Mouse (Mus musculus) heart, postnatal 10 days (tissue): ENCODE measurements at regions not wholly inside any gene's neighbourhood (a gene's known extent, or its start where the extent isn't known, plus 50 kb on each side); places are given as distances from the start of the nearest gene placed in this dataset.

Experiments
- DNase-seq, 2 experiments: peaks; one replicate each; pipeline ENCODE4 v3.0.0; 2021
- intact Hi-C: fragments of 180-260 bp; cut with DNase I; formaldehyde crosslinking; loops from one replicate; pipeline ENCODE4 v1.15.1; 2025

DNA sequence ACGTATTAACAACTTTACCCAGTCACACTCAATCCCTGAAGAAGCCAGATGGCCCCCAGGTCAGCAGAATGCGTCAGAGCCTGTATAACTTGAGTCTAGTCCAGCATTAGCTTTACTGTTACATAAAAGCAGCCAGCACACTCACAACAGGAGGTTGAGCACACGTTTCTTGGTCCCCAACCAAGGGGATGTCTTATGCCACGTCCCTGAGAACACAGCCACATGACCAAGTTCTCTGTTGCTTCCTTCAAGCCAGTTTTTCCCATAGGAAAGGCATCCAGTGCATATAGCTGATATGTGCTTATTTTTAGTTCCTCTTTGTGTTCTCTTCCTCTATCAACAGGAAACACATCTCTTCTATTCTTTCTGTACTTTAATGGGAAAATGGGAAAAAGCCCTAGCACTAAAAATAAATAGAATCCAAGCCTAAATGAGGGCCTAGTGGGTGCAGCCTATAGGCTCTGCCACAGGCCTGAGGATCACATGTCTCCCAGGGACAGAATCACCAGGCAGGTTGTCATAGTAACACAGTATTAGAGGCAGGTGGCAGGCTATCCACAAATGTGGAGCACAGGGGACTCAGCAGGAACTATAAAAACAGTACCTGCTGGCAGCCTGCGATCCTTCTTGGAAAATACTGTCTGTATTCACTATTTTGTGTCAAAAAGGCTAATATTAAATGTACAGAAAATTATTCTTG is 160.1 kb downstream of the Tmem17 start:
- no peak for DNase-seq
- intact Hi-C loops: no loop called here

DNA sequence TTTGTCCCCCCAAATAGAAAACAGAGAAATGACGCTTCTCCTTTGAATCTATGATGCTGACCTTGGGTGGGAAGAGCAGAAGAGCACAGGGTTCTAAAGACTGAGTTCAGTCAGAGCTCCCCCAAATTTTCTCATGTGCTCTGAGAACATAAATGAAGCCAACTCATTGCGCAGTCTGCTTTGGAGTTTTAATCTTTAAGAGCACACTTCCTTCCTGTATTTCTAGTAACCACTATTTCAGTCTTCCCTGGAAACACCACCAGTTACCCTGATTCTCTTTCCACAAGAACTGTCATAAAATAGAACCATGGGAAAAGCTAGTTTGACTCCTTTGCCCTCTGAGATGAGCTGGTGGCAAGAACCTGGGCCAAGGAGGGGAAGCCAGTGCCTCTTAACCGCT is 163.2 kb downstream of the Tmem17 start:
- no peak for DNase-seq
- intact Hi-C loops: loop anchor here (5.0 kb wide), 2 partner anchors 43 to 282 kb away; no protein-coding TSS in a partner anchor

DNA sequence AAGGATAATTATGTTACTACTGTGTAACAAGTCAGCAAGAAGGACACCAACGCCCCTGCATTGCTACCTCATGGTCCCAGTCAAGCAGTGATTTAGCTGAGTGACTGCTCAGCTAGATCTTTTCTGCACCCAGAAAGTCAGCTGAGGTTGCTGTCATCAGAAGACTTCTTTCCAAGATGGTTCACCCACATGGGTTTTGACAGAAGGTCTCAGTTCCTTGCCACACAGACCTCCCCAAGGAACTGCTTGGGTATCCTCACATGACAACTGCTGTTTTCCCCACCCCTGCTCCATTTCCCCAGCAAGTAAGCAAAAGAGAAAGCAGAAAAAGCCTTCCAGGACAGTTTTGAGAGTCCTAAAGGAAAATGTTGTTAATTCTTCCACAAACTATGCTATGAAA is 163.9 kb downstream of the Tmem17 start:
- DNase-seq: no peak
- intact Hi-C loops: loop anchor here (5.0 kb wide), 2 partner anchors 43 to 282 kb away; no protein-coding TSS in a partner anchor

DNA sequence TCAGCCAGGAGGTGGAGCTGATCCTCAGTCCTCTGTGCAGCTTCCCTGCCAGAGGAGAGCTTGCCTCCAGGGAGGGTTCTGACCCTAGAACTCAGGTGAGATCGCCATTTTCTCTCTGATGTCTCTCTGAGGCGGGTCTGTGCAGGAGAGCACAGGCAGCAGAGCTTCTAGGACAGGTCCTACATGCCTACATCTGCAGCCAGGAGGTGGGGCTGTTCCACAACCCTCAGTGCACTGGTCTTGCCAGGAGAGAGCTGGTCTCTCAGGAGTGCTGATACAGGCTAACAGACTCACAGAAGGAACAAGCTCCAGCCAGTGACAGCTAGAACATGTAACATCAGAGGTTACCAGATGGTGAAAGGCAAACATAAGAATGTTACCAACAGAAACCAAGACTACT is 165.4 kb downstream of the Tmem17 start:
- intact Hi-C loops: loop anchor here (5.0 kb wide), 2 partner anchors 45 to 280 kb away; no protein-coding TSS in a partner anchor
- DNase-seq: peak; percentile 41 to 46

DNA sequence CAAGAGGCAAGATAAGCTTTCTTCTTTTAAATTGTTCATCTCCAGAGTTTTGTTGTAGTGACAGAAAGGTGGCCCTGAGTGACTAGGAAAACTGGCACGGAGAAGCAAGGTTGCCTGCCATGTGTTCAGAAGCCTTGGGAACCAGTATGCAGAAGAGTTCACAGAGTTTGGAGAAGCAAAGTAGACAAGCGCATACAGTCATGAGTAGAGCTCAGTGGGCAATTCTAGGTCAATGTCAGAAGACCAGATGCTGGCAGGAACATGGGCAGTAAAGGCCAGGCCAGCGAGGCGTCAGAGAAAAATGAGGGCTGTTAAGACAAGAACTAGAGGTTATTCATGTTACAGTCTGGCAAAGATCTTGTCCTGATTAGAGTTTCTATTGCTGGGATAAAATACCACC is 172.7 kb downstream of the Tmem17 start:
- DNase-seq: no peak
- intact Hi-C loops: no loop called here

DNA sequence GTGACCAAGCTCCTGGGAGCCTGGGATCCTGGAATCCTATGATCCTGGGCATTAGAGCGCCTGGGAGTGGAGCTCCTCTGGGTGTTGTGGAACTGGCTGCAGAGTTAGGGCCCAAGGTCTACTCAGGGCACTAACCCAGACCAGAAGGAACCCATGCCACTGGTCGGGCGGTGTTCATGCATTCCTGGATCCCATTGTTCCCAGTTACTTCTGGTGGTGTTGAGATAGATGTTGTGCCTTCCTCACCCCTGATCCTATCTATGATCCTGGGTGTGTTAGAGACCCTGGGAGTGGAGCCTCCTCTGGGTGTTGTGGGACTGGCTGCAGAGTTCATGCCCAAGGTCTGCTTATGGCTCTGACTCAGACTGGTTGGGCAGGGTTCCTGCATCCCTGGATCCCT is 169.9 kb downstream of the B3gnt2 start:
- intact Hi-C loops: no loop called here
- DNase-seq: no peak

DNA sequence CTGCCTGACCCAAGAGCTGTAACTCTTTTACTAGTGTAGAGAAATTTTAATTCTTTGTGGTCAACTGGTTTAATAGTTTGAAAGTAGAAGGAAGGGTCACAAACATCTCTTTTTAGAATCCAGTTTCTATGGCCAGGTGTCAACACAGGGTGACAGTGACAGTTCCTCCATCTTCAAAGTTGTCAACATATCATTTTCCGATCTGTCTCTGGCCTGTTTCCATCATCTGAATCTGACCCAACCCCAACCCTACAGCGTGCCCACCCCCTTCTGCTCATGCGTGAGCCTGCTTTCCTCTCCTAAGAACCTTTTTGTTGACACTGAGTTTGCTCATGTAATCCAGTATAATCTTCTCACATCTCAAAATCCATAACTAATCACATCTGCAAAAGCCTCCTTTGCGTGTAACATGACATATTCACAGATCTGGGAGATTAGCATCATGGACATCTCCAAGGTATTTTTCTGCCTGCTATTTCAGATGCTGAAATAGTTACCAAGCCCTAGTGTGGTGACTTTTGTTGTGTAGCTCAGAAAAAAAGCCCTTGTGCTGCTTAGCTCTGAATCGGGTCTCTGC is 168.4 kb downstream of the B3gnt2 start:
- intact Hi-C loops: no loop called here
- DNase-seq: no peak

DNA sequence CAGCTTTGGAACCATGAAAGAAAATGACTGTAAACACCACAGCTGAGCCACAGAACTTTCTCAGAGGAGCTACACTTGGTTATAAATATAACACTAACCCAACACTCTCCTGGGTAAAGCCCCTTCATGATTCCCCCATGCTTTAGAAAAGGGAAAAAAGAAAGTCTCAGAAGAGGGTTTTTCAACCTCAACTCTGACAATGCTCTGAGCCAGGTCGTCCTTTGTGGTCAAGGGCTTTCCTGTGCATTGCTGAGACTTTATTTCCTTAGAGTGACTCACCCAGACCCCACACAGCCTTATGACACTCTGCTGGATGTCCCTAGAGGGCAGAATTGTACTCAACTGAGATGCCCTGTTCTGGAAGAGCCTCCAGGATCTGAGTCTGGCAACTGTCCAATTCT is 167.8 kb downstream of the B3gnt2 start:
- peak in 1 of 2 experiments; percentile 19 for DNase-seq
- intact Hi-C loops: no loop called here

DNA sequence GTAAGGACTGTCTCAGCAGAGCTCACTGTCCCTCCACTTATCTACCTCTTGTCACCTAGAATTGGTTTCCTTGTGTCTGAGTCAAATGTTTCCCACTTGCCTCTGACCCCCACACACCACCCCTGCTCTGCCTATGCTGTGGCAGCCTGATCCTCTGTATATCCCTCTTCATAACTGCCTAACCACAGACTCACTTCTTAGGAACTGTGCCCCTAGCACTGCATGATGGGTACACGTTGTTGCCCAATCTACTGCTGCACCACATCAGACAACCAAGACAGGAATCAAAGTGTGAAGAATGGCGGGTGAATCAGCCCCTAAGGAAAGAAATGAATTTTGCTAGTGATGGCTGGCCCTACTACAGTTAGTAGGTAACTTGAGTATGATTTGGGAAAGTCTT is 167.4 kb downstream of the B3gnt2 start:
- DNase-seq: no peak
- intact Hi-C loops: no loop called here

DNA sequence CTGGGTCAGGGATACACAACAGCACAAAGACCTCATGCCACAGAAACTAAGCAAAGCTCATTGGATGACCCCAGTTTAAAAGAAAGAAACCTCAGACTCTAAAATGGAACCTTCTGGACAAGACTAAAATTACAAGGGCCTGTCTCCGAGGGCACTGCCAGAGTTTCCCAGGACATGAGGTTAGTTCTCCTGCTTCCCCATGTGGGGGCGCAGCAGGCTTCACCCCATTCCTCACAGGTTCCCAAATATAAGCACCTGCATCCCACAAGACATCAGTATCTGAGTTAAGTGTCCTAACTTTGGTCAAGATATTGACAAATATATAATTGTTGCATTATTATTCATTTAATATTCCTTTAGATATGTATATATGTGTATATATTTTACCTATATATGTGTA is 166.8 kb downstream of the B3gnt2 start:
- intact Hi-C loops: no loop called here
- DNase-seq: no peak

DNA sequence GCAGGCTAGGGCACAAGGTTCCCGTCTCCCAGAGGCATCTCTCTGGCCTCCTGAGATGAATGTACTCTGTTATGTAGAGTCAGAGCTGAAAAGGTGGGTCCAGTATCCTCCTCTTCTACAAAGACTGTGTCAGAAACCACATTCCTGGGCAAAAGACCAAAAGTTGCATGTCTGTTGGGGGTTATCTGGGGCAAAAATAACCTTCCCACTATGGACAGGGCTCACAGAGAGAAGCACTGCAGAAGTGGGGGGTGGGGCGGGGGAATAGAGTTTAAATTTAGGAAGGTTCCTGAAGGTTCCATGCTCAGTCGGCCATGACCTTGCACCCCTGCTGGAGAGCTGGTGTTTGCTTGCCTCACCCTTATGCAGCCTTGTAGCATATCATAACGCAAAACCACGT is 165.9 kb downstream of the B3gnt2 start:
- DNase-seq: peak; percentile 25 to 39
- intact Hi-C loops: no loop called here

DNA sequence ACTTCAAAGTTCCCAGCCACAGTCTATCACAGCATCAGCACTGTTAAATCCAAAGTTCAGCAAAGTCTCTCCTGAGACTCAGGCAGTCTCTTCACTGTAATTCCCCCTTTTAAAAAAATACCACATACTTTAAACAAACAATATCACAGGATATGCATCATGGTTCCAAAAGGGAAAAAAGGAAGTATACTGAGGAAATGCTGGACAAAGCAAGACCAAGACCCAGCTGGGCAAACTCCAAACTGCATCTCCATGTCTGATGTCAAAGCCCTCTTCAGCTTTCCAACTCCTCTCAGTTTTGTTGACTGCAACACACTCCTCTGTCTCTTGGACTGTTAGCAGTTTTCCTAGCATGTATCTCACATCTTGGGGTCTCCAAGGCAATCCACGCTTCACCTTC is 165.5 kb downstream of the B3gnt2 start:
- no peak for DNase-seq
- intact Hi-C loops: no loop called here

DNA sequence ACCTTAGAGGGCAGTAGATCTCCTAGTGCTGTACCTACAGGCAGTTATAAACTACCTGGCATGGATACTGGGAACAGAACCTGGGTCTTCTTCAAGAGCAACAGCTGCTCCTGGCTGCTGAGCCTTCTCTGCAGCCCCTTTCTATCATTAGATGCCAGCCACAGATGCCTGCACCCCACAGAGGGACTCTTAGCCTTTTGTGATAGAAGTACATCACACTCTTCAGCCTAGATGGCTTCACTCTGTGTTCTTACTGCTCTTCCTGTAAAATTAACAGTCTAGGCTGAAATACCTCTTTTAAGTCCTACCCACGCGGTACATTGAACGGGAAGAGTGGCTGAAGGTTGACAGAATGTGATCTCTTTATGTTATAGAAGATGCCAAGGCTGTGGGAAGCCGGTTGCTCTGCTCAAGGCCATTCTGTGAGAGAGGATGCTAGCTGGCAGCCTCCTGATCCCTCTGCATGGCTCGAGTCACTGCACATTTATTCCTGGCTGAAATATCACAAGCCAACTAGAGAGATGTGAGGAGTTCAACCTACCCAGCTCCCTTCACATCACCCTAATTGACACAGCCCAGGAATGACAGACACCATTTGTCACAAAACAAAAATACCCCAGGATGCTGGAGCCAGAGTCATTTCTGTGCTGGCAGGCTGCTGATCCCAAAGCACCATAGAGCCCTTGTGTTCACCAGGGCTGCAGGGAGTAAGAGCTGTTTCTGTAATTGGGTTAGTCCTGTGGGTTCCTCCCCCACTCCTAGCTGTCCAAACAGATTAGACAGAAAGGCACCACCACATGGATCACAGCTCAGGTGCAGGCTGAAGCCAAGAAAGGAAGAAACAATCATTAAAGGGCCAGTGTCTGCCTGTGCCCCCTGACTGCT is 162.5 kb downstream of the B3gnt2 start:
- DNase-seq: peak; percentile 66 to 67
- intact Hi-C loops: no loop called here

DNA sequence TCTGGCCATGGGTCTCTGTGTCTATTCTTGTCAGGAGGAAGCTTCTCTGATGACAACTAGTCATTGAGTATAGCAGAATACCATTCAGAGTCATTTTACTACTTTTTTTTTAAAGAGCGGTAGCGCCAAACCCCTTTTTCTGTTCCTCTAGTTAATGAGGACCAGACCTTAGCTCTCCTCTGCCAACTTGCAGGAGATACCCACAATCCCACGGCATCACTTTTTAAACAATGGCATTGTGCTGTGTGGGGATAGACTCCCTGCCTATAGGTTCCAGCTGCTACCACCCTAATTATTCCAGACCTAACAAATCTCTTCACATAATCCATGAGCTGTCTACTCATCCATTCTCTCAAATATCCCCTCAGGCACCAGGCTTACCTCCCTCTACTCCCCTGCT is 154.7 kb downstream of the B3gnt2 start:
- intact Hi-C loops: no loop called here
- DNase-seq: no peak
